Mouse (Mus musculus) megakaryocyte, embryonic 14.5 days (primary cell): ENCODE measurements around the gene 1700067P10Rik. TPM values are rescaled to one million over a fixed set of nuclear protein-coding genes. Genes with fewer than 3 reads are reported as not detected.

Source experiments
- H3K27me3 ChIP-seq: replicated peaks from 2 replicates; pipeline ENCODE3; 2012; ENCODE audit warnings: inconsistent platforms
- H3K36me3 ChIP-seq: replicated peaks from 2 replicates; pipeline ENCODE3; 2012; ENCODE audit warnings: low read length, inconsistent platforms, mixed read lengths
- H3K4me1 ChIP-seq: 2 replicates; pipeline ENCODE4 v1.6.1; 2012; ENCODE audit warnings: inconsistent platforms
- H3K4me3 ChIP-seq: replicated peaks from 2 replicates; pipeline ENCODE3; 2012; ENCODE audit warnings: moderate library complexity, mild to moderate bottlenecking, inconsistent platforms
- H3K9me3 ChIP-seq: 2 replicates; pipeline ENCODE4 v1.6.1; 2012; ENCODE audit warnings: inconsistent platforms
- FLI1 ChIP-seq: IDR thresholded peaks from 2 replicates; pipeline ENCODE4 v1.6.1; 2012; ENCODE audit warnings: low read length, inconsistent platforms, mixed read lengths
- GATA1 ChIP-seq: IDR thresholded peaks from 3 replicates; pipeline ENCODE4 v1.6.1; 2012; ENCODE audit warnings: mixed read lengths, low read length, inconsistent platforms, borderline replicate concordance
- polyA plus RNA-seq: library from polyadenylated mRNA; stranded (reverse); fragments of >175 nt; gene quantifications from 2 replicates; pipeline ENCODE4 v1.2.3, GENCODE M21; 2012; ENCODE audit warnings: low replicate concordance; ENCODE audit not compliant: insufficient read depth

The 1700067P10Rik gene
- polyA plus RNA-seq = not detected in 2 replicates

- Histone ChIP-seq H3K9me3 (peaks cover 10% of the 10 kb centered on the region), H3K27me3 (peaks cover 52% of the 10 kb centered on the region), H3K4me1 (no peaks in the 10 kb centered on the region), H3K36me3 (no peaks in the 10 kb centered on the region), H3K4me3 (no peak within 1 kb of the TSS)
- TF ChIP-seq FLI1 = no peak
- no peak for TF ChIP-seq GATA1
These were observed at the start of gene 1700067P10Rik for GRCm38 (mm10) chr17:48089019-48089418. Gene 1700067P10Rik (plus strand): TSS chr17:48089319.

GRCm38 (mm10) chr17:48041351-48042287 lies 47.5 kb upstream of the 1700067P10Rik start:
- Histone ChIP-seq H3K9me3 (no peaks in the 10 kb centered on the region), H3K4me1 (peaks cover 18% of the 10 kb centered on the region), H3K36me3 (no peaks in the 10 kb centered on the region), H3K27me3 (peaks cover 49% of the 10 kb centered on the region), H3K4me3 (peak overlapping the region; percentile 64)
- TF ChIP-seq GATA1 = no peak
- no peak for TF ChIP-seq FLI1

GRCm38 (mm10) chr17:48043154-48043880 lies 45.8 kb upstream of the 1700067P10Rik start:
- TF ChIP-seq FLI1 (no peak), GATA1 (no peak)
- no peaks in the 10 kb centered on the region for H3K36me3 ChIP-seq
- no peak overlapping the region for H3K4me3 ChIP-seq
- H3K27me3 ChIP-seq = peaks cover 52% of the 10 kb centered on the region
- H3K4me1 ChIP-seq = peaks cover 18% of the 10 kb centered on the region
- no peaks in the 10 kb centered on the region for H3K9me3 ChIP-seq

GRCm38 (mm10) chr17:48045631-48046030 lies 43.5 kb upstream of the 1700067P10Rik start:
- Histone ChIP-seq H3K27me3 (peaks cover 52% of the 10 kb centered on the region), H3K9me3 (no peaks in the 10 kb centered on the region), H3K4me1 (peaks cover 11% of the 10 kb centered on the region; the same call in 1 of the 2 replicates), H3K36me3 (no peaks in the 10 kb centered on the region), H3K4me3 (no peak overlapping the region)
- TF ChIP-seq GATA1 (no peak), FLI1 (no peak)

- Histone ChIP-seq H3K27me3 (peaks cover 58% of the 10 kb centered on the region), H3K36me3 (no peaks in the 10 kb centered on the region), H3K9me3 (peaks cover 9% of the 10 kb centered on the region), H3K4me1 (no peaks in the 10 kb centered on the region), H3K4me3 (no peak overlapping the region)
- no peak for TF ChIP-seq GATA1
- no peak for TF ChIP-seq FLI1
These were observed 37.3 kb upstream of the 1700067P10Rik start for GRCm38 (mm10) chr17:48051638-48052337.

GRCm38 (mm10) chr17:48052338-48053067 lies 36.6 kb upstream of the 1700067P10Rik start:
- TF ChIP-seq GATA1 (no peak), FLI1 (no peak)
- H3K4me3 ChIP-seq = no peak overlapping the region
- H3K36me3 ChIP-seq = no peaks in the 10 kb centered on the region
- H3K9me3 ChIP-seq = peaks cover 9% of the 10 kb centered on the region
- H3K4me1 ChIP-seq = no peaks in the 10 kb centered on the region
- peaks cover 62% of the 10 kb centered on the region for H3K27me3 ChIP-seq

GRCm38 (mm10) chr17:48053646-48054045 lies 35.5 kb upstream of the 1700067P10Rik start:
- TF ChIP-seq GATA1 (no peak), FLI1 (no peak)
- Histone ChIP-seq H3K9me3 (peaks cover 9% of the 10 kb centered on the region), H3K4me3 (no peak overlapping the region), H3K4me1 (no peaks in the 10 kb centered on the region), H3K36me3 (no peaks in the 10 kb centered on the region), H3K27me3 (peaks cover 62% of the 10 kb centered on the region)

- H3K4me1 ChIP-seq = no peaks in the 10 kb centered on the region
- peaks cover 9% of the 10 kb centered on the region for H3K9me3 ChIP-seq
- TF ChIP-seq FLI1 (no peak), GATA1 (no peak)
- no peaks in the 10 kb centered on the region for H3K36me3 ChIP-seq
- no peak overlapping the region for H3K4me3 ChIP-seq
- H3K27me3 ChIP-seq = peaks cover 58% of the 10 kb centered on the region
These were observed 33.9 kb upstream of the 1700067P10Rik start for GRCm38 (mm10) chr17:48055076-48055816.

- Histone ChIP-seq H3K36me3 (no peaks in the 10 kb centered on the region), H3K27me3 (peaks cover 58% of the 10 kb centered on the region), H3K4me1 (no peaks in the 10 kb centered on the region), H3K4me3 (no peak overlapping the region), H3K9me3 (peaks cover 9% of the 10 kb centered on the region)
- no peak for TF ChIP-seq GATA1
- no peak for TF ChIP-seq FLI1
These were observed 31.7 kb upstream of the 1700067P10Rik start for GRCm38 (mm10) chr17:48057382-48057781.
